Mouse (Mus musculus) liver, postnatal 0 days (tissue): Measurements from ENCODE around the gene Il4i1.

Source experiments
- CTCF ChIP-seq: sonication (generic); IDR thresholded peaks from 2 replicates; pipeline ENCODE4 v1.5.1; 2016; ENCODE audit warnings: antibody characterized with exemption, low read depth
- EP300 ChIP-seq: IDR thresholded peaks from 2 replicates; pipeline ENCODE4 v1.6.1; 2016; ENCODE audit warnings: antibody characterized with exemption, low read depth, mild to moderate bottlenecking

DNA sequence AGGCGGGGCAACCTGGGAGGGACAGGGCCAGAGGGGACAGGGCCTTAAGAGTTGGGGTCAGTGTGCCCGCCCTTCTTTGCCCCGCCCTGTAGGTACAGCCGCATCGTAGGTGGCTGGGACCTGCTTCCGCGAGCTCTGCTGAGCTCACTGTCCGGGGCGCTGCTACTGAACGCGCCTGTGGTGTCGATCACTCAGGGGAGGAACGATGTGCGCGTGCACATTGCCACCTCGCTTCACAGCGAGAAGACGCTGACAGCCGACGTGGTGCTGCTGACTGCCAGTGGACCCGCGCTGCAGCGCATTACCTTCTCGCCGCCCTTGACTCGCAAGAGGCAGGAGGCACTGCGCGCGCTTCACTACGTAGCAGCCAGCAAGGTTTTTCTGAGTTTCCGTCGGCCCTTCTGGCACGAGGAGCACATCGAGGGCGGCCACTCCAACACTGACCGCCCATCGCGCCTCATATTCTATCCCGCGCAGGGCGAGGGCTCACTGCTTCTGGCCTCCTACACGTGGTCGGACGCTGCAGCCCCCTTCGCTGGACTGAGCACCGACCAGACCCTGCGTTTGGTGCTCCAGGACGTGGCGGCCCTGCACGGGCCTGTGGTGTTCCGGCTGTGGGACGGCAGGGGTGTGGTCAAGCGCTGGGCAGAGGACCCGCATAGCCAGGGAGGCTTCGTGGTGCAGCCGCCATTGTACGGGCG is 23.5 kb downstream of the Il4i1 start:
- TF ChIP-seq CTCF (no peak), EP300 (no peak)
